Mouse (Mus musculus) heart, postnatal 0 days (tissue): Measurements from ENCODE around the gene Cpa2.

ENCODE experiments used
- CTCF ChIP-seq: IDR thresholded peaks from 2 replicates; pipeline ENCODE4 v1.5.1; 2016; ENCODE audit warnings: antibody characterized with exemption, control low read depth, low read depth
- EP300 ChIP-seq: IDR thresholded peaks from 2 replicates; pipeline ENCODE4 v1.6.1; 2016; ENCODE audit warnings: antibody characterized with exemption, low read depth

DNA sequence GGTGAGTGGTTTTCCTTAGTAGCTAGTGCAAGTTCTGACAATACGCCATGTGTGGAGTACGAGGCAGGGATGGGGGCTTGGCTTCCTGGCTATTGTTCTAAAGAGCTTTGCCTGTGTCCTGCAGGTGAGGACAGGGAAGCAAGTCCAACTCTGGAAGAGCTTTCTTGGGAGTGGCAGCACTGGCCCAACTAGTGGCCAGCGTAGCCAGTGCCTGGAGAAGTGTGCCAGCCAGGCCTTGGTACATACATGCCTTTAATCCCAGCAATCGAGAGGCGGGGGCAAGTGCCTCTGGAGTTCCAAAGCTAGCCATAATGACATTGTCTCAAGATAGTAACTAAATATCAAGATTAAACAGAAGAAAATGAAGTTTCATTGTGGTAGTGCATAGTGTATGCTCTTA lies 31.1 kb upstream of the Cpa2 start:
- no peak for TF ChIP-seq EP300
- TF ChIP-seq CTCF, result no peak
